Mouse (Mus musculus): ENCODE data around the gene Smim7. TPM values are rescaled to one million over a fixed set of nuclear protein-coding genes. Genes with fewer than 3 reads are reported as not detected.

The Smim7 gene
- polyA plus RNA-seq (2016; fragmentation: Nextera tagmentation; extraction: Ambion mirVana), result 107 TPM in 2 replicates

DNA sequence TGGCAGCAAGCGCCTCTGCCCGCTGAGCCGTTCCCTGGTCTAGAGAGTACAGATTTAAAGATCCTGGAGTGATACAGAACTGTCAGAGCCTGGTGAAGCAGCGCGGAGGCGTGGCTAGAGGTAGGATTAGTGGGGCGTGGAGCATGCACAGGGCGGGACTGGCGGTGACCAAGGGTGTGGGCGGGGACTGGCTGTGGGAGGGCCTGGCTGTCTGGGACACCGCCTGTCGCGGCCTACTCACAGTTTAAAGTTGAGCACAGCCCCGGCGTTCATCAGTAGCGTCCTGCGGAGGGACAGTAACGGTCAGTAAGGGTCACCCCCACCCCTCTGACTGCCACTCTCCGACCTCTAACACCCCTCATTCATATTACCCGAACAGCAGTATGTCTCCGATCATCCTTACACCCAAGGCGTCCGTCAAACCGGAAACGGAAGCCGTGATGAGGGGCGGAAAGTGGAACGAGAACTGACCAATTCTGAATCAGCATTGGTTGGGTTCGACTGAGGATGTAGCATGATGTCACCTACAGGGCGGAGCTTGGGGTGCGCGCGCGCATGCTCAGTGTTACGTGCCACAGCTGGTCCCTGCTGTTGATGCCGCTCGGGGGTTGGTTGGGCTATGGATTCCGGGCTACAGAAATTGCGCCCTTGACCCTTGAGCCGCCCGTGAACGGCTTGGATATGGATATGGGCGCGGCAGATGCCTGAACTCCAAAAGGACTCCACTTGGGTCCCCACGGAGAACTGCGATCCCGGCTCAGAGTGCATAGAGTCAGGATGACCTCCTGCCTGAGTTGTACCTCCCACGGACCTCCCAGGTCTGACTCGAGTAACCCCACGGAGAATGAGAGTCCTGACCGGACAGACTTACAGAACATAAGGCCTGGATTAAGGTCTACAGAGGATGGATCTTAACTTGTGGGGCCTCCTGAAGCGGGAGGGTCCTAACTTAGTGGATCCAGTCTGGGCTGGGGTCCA is at the start of gene Smim7:
Gene Smim7 (minus strand): TSS at position 456 of the 978 bp plus-strand sequence.
- no peaks in the 10 kb centered on the region for H3K27me3 ChIP-seq (replicated peaks; ENCODE audit: low read depth, poor library complexity, severe bottlenecking)
- peaks cover 22% of the 10 kb centered on the region for H3K4me1 ChIP-seq
- WGBS, result under 1% methylated on average over 52 of the region's 52 CpGs

DNA sequence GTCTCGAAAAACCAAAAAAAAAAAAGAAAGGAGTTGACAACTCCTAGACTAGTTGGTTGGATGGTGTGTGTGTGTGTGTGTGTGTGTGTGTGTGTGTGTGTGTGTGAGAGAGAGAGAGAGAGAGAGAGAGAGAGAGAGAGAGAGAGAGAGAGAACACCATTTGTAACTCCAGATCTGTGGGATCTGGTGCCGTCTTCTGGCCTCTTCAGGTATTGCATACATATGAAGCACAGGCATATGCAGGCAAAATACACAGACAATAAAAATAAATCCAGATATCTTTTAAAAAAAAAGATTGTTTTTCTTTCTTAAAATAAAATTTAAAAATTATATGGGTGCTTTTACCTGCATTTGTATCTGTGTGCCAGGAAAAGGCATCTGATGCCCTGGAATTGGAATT is 19.3 kb upstream of the Smim7 start:
- H3K27me3 ChIP-seq (replicated peaks; ENCODE audit: low read depth, poor library complexity, severe bottlenecking), result no peaks in the 10 kb centered on the region
- H3K4me1 ChIP-seq, result no peaks in the 10 kb centered on the region
- DNase-seq (ENCODE audit: low spot score), result peak; percentile 34
- no peaks in the 10 kb centered on the region for H3K36me3 ChIP-seq (replicated peaks)
- H3K27ac ChIP-seq (replicated peaks), result no peak overlapping the region
- 58% methylated on average over 2 of the region's 2 CpGs for WGBS
- no peak overlapping the region for H3K4me3 ChIP-seq
- H3K9me3 ChIP-seq, result no peaks in the 10 kb centered on the region

More for the DNA sequence above, at the start of gene Smim7:
- Histone ChIP-seq H3K4me3 (peak within 1 kb of the TSS; percentile 74), H3K36me3 (replicated peaks) (peaks cover 39% of the 10 kb centered on the region), H3K27ac (replicated peaks) (peak within 1 kb of the TSS; percentile 91), H3K9me3 (no peaks in the 10 kb centered on the region)
- DNase-seq (ENCODE audit: low spot score), result peak; percentile 97

DNA sequence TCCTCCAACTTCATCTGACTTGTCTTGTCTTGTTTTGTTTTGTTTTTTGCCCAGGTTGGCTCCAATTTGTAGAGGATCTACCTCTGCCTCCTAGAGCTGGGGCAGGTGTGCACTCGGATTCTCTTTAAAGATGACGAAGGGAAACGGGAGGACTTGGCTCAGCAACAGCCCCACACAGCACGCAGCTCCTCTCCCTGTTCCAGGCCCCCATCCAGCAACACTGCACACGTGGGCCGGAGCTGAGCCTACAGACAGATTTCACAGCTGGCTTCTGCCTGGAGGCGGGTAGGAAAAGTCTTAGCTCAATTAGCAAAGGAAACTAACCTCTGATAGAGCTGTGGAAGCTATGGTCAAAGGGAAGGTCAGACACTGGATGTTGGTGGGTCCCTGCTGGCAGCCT is 18.4 kb upstream of the Smim7 start:
- H3K4me1 ChIP-seq, result no peaks in the 10 kb centered on the region
- DNase-seq (ENCODE audit: low spot score), result no peak
- H3K36me3 ChIP-seq (replicated peaks), result no peaks in the 10 kb centered on the region
- H3K27ac ChIP-seq (replicated peaks), result no peak overlapping the region
- H3K9me3 ChIP-seq, result no peaks in the 10 kb centered on the region
- H3K4me3 ChIP-seq, result no peak overlapping the region
- H3K27me3 ChIP-seq (replicated peaks; ENCODE audit: low read depth, poor library complexity, severe bottlenecking), result no peaks in the 10 kb centered on the region
- WGBS, result 74% methylated on average over 7 of the region's 7 CpGs

DNA sequence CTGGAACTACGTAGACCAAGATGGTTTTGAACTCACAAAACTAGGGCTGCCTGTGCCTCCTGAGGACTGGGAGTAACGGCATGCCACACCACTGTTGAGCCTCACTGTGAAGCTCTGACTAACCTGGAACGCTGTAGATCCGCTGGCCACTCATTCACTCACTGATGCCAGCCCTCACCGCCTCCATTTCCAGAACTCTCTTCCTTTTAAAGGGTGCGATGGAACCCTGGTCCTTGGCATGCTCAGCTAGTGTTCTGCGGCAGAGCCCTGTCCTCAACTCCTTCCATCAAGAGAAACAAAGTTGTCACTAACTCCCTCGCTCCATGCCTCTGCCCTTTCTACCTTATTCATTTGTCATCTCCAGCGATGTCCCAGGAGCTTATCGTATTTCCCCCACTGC is 18.0 kb upstream of the Smim7 start:
- WGBS, result 88% methylated on average over 10 of the region's 10 CpGs
- no peak overlapping the region for H3K4me3 ChIP-seq
- H3K9me3 ChIP-seq, result no peaks in the 10 kb centered on the region
- H3K4me1 ChIP-seq, result no peaks in the 10 kb centered on the region
- H3K36me3 ChIP-seq (replicated peaks), result no peaks in the 10 kb centered on the region
- H3K27ac ChIP-seq (replicated peaks), result no peak overlapping the region
- DNase-seq (ENCODE audit: low spot score), result no peak
- H3K27me3 ChIP-seq (replicated peaks; ENCODE audit: low read depth, poor library complexity, severe bottlenecking), result no peaks in the 10 kb centered on the region

- H3K4me1 ChIP-seq, result no peaks in the 10 kb centered on the region
- DNase-seq (ENCODE audit: low spot score), result no peak
- 76% methylated on average over 6 of the region's 6 CpGs for WGBS
- H3K9me3 ChIP-seq, result no peaks in the 10 kb centered on the region
- H3K27me3 ChIP-seq (replicated peaks; ENCODE audit: low read depth, poor library complexity, severe bottlenecking), result no peaks in the 10 kb centered on the region
- H3K27ac ChIP-seq (replicated peaks), result no peak overlapping the region
- H3K4me3 ChIP-seq, result no peak overlapping the region
- no peaks in the 10 kb centered on the region for H3K36me3 ChIP-seq (replicated peaks)
Observed at GRCm38 (mm10) chr8:72587806-72588205, 16.9 kb upstream of the Smim7 start.

- no peaks in the 10 kb centered on the region for H3K27me3 ChIP-seq (replicated peaks; ENCODE audit: low read depth, poor library complexity, severe bottlenecking)
- no peak overlapping the region for H3K27ac ChIP-seq (replicated peaks)
- WGBS, result 87% methylated on average over 6 of the region's 6 CpGs
- H3K4me3 ChIP-seq, result no peak overlapping the region
- no peaks in the 10 kb centered on the region for H3K9me3 ChIP-seq
- H3K36me3 ChIP-seq (replicated peaks), result no peaks in the 10 kb centered on the region
- H3K4me1 ChIP-seq, result no peaks in the 10 kb centered on the region
- DNase-seq (ENCODE audit: low spot score), result no peak
Observed at GRCm38 (mm10) chr8:72584390-72584789, 13.5 kb upstream of the Smim7 start.

- H3K36me3 ChIP-seq (replicated peaks), result no peaks in the 10 kb centered on the region
- H3K27me3 ChIP-seq (replicated peaks; ENCODE audit: low read depth, poor library complexity, severe bottlenecking), result no peaks in the 10 kb centered on the region
- H3K9me3 ChIP-seq, result no peaks in the 10 kb centered on the region
- H3K4me3 ChIP-seq, result no peak overlapping the region
- no peaks in the 10 kb centered on the region for H3K4me1 ChIP-seq
- no peak overlapping the region for H3K27ac ChIP-seq (replicated peaks)
- WGBS, result 85% methylated on average over 7 of the region's 7 CpGs
- no peak for DNase-seq (ENCODE audit: low spot score)
Observed at GRCm38 (mm10) chr8:72583056-72583771, 12.3 kb upstream of the Smim7 start.

DNA sequence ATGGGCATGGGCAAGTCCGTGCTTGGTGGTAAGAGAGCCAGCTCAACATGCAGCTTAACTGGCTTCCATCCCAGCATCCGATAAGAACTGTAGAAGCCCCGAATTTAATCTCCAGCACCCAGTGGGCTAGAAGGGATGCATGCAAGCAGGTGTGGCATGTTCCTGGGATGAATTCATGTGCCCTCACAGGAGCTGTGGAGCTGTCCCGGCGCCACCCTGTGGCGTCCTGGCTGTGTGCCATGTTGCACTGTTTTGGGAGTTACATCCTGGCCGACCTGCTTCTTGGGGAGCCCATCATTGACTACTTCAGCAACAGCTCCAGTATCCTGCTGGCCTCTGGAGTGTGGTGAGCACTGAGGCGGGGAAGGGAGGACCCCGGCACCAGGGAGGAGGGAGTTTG is 8.5 kb upstream of the Smim7 start:
- Histone ChIP-seq H3K4me1 (no peaks in the 10 kb centered on the region), H3K4me3 (no peak overlapping the region), H3K27me3 (replicated peaks; ENCODE audit: low read depth, poor library complexity, severe bottlenecking) (no peaks in the 10 kb centered on the region), H3K36me3 (replicated peaks) (no peaks in the 10 kb centered on the region), H3K9me3 (no peaks in the 10 kb centered on the region), H3K27ac (replicated peaks) (no peak overlapping the region)
- WGBS, result 71% methylated on average over 9 of the region's 9 CpGs
- DNase-seq (ENCODE audit: low spot score), result no peak

- H3K36me3 ChIP-seq (replicated peaks), result no peaks in the 10 kb centered on the region
- no peak overlapping the region for H3K4me3 ChIP-seq
- peaks cover 2% of the 10 kb centered on the region for H3K4me1 ChIP-seq
- no peak for DNase-seq (ENCODE audit: low spot score)
- no peak overlapping the region for H3K27ac ChIP-seq (replicated peaks)
- no peaks in the 10 kb centered on the region for H3K9me3 ChIP-seq
- no peaks in the 10 kb centered on the region for H3K27me3 ChIP-seq (replicated peaks; ENCODE audit: low read depth, poor library complexity, severe bottlenecking)
- WGBS, result 61% methylated on average over 1 of the region's 1 CpGs
Observed at GRCm38 (mm10) chr8:72577941-72578340, 7.1 kb upstream of the Smim7 start.

DNA sequence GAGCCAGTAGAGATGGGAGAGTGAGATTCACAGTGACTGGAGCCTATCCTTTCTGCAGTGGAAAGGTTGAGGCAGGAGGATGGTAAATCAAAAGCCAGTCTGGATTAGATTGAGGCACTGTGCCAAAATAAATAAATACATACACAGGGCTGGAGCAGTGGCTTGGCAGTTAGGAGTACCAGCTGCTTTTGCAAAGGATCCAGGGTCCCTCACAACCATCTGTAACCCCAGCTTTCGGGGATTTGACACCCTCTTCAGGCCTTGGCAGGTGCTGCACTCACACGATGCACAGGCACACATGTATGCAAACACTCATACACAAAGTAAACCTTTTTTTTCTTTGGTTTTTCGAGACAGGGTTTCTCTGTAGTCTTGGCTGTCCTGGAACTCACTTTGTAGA is 6.4 kb upstream of the Smim7 start:
- no peaks in the 10 kb centered on the region for H3K27me3 ChIP-seq (replicated peaks; ENCODE audit: low read depth, poor library complexity, severe bottlenecking)
- H3K36me3 ChIP-seq (replicated peaks), result no peaks in the 10 kb centered on the region
- no peak overlapping the region for H3K27ac ChIP-seq (replicated peaks)
- peaks cover 9% of the 10 kb centered on the region for H3K4me1 ChIP-seq
- WGBS, result 78% methylated on average over 3 of the region's 3 CpGs
- no peak for DNase-seq (ENCODE audit: low spot score)
- no peaks in the 10 kb centered on the region for H3K9me3 ChIP-seq
- no peak overlapping the region for H3K4me3 ChIP-seq

- H3K36me3 ChIP-seq (replicated peaks), result no peaks in the 10 kb centered on the region
- H3K9me3 ChIP-seq, result no peaks in the 10 kb centered on the region
- no peak for DNase-seq (ENCODE audit: low spot score)
- no peak overlapping the region for H3K4me3 ChIP-seq
- 92% methylated on average over 6 of the region's 6 CpGs for WGBS
- no peak overlapping the region for H3K27ac ChIP-seq (replicated peaks)
- peaks cover 11% of the 10 kb centered on the region for H3K4me1 ChIP-seq
- no peaks in the 10 kb centered on the region for H3K27me3 ChIP-seq (replicated peaks; ENCODE audit: low read depth, poor library complexity, severe bottlenecking)
Observed at GRCm38 (mm10) chr8:72575915-72576314, 5.0 kb upstream of the Smim7 start.

- no peak for DNase-seq (ENCODE audit: low spot score)
- Histone ChIP-seq H3K4me1 (peaks cover 22% of the 10 kb centered on the region), H3K27me3 (replicated peaks; ENCODE audit: low read depth, poor library complexity, severe bottlenecking) (no peaks in the 10 kb centered on the region), H3K27ac (replicated peaks) (no peak overlapping the region), H3K4me3 (no peak overlapping the region), H3K9me3 (no peaks in the 10 kb centered on the region), H3K36me3 (replicated peaks) (peaks cover 14% of the 10 kb centered on the region)
- 86% methylated on average over 6 of the region's 6 CpGs for WGBS
Observed at GRCm38 (mm10) chr8:72573450-72573849, 2.6 kb upstream of the Smim7 start.

Measured in embryonic facial prominence, embryonic 10.5 days (tissue).